Mouse (Mus musculus) liver, embryonic 11.5 days (tissue): ENCODE data around the gene Mrpl10. TPM values are rescaled to one million over a fixed set of nuclear protein-coding genes. Genes with fewer than 3 reads are reported as not detected.

Experiments used
- ATAC-seq: fragments of 200-750 bp; cut with Nextera tagmentation; replicated peaks from 2 replicates; pipeline ENCODE4 v1.8.0; 2017; ENCODE audit warnings: moderate number of reproducible peaks, mild to moderate bottlenecking, moderate TSS enrichment, moderate library complexity; ENCODE audit not compliant: low FRiP score
- DNase-seq: peaks from one replicate; pipeline ENCODE4 v3.0.0-alpha.2; 2017; ENCODE audit warnings: low spot score
- H3K27ac ChIP-seq: fragments of 300-500 bp; sonication (generic); 2 replicates; pipeline ENCODE4 v1.5.1; 2014; ENCODE audit warnings: mild to moderate bottlenecking, low read depth, low read length, control low read depth
- H3K27me3 ChIP-seq: fragments of 300-500 bp; sonication (generic); replicated peaks from 2 replicates; pipeline ENCODE4 v1.6.1; 2014; ENCODE audit warnings: low read length, mixed read lengths; ENCODE audit not compliant: control insufficient read depth, insufficient read depth
- H3K36me3 ChIP-seq: fragments of 300-500 bp; sonication (generic); 2 replicates; pipeline ENCODE4 v1.6.1; 2014; ENCODE audit warnings: mild to moderate bottlenecking, low read length, moderate library complexity, mixed read lengths; ENCODE audit not compliant: control insufficient read depth, insufficient read depth
- H3K4me1 ChIP-seq: fragments of 300-500 bp; sonication (generic); replicated peaks from 2 replicates; pipeline ENCODE4 v1.6.1; 2014; ENCODE audit warnings: low read length, mixed read lengths; ENCODE audit not compliant: control insufficient read depth, insufficient read depth
- H3K4me2 ChIP-seq: fragments of 300-500 bp; sonication (generic); 2 replicates; pipeline ENCODE4 v1.6.1; 2014; ENCODE audit warnings: mild to moderate bottlenecking, control low read depth, moderate library complexity
- H3K4me3 ChIP-seq: fragments of 300-500 bp; sonication (generic); 2 replicates; pipeline ENCODE4 v1.5.1; 2014; ENCODE audit warnings: low read depth, low read length, control low read depth
- H3K9ac ChIP-seq: fragments of 300-500 bp; sonication (generic); 2 replicates; pipeline ENCODE4 v1.6.1; 2014; ENCODE audit warnings: low read depth, low read length, control low read depth
- H3K9me3 ChIP-seq: fragments of 300-500 bp; sonication (generic); 2 replicates; pipeline ENCODE4 v1.6.1; 2016; ENCODE audit warnings: low read length, inconsistent platforms, mixed read lengths; ENCODE audit not compliant: control insufficient read depth
- WGBS: fragments of 180-500 bp; shearing (Covaris S2); extraction: QIAGEN DNeasy Blood & Tissue Kit; methylation state at CpG from one replicate; pipeline ENCODE4 v1.1.7; 2014; 5-methylcytosine and 5-hydroxymethylcytosine counted together
- polyA plus RNA-seq: library from polyadenylated mRNA; unstranded; fragments of >200 nt; fragmentation: Nextera tagmentation; extraction: Ambion mirVana; gene quantifications from 2 replicates; pipeline ENCODE4 v1.2.1, GENCODE M21; 2014

Mrpl10 gene
- polyA plus RNA-seq, 1 experiment from 2014 or later = 89.7 TPM

GRCm38 (mm10) chr11:97007093-97007794, 34.1 kb upstream of the Mrpl10 start:
- Histone ChIP-seq H3K36me3 (no peaks in the 10 kb centered on the region), H3K4me3 (no peak overlapping the region), H3K27me3 (peaks cover 46% of the 10 kb centered on the region), H3K9ac (no peak overlapping the region), H3K4me2 (no peak overlapping the region), H3K27ac (no peak overlapping the region), H3K9me3 (no peaks in the 10 kb centered on the region), H3K4me1 (peaks cover 5% of the 10 kb centered on the region)
- ATAC-seq = no peak
- 52% methylated on average over 9 of the region's 9 CpGs for WGBS
- DNase-seq = no peak

GRCm38 (mm10) chr11:97009198-97009790, 32.1 kb upstream of the Mrpl10 start:
- H3K27me3 ChIP-seq = peaks cover 58% of the 10 kb centered on the region
- no peak for ATAC-seq
- 22% methylated on average over 8 of the region's 8 CpGs for WGBS

GRCm38 (mm10) chr11:97013121-97013670, 28.2 kb upstream of the Mrpl10 start, which contains the start of gene Sp6:
TSS of gene Sp6 (plus strand) at chr11:97013394.
- peaks cover 88% of the 10 kb centered on the region for H3K27me3 ChIP-seq
- no peak for DNase-seq
- H3K4me2 ChIP-seq = no peak within 1 kb of the TSS
- peaks cover 3% of the 10 kb centered on the region; the same call in 1 of the 2 replicates for H3K4me1 ChIP-seq
- no peaks in the 10 kb centered on the region for H3K9me3 ChIP-seq
- no peaks in the 10 kb centered on the region for H3K36me3 ChIP-seq
- H3K4me3 ChIP-seq = no peak within 1 kb of the TSS
- ATAC-seq = no peak
- H3K27ac ChIP-seq = no peak within 1 kb of the TSS
- WGBS = 31% methylated on average over 8 of the region's 8 CpGs
- no peak within 1 kb of the TSS for H3K9ac ChIP-seq

More at GRCm38 (mm10) chr11:97009198-97009790, 32.1 kb upstream of the Mrpl10 start:
- H3K9me3 ChIP-seq = no peaks in the 10 kb centered on the region
- H3K9ac ChIP-seq = no peak overlapping the region
- peaks cover 5% of the 10 kb centered on the region for H3K4me1 ChIP-seq
- H3K4me2 ChIP-seq = no peak overlapping the region
- no peak for DNase-seq
- H3K36me3 ChIP-seq = no peaks in the 10 kb centered on the region
- H3K4me3 ChIP-seq = no peak overlapping the region
- H3K27ac ChIP-seq = no peak overlapping the region

GRCm38 (mm10) chr11:97017696-97018582, 23.4 kb upstream of the Mrpl10 start:
- peaks cover 10% of the 10 kb centered on the region for H3K4me1 ChIP-seq
- WGBS = 2% methylated on average over 36 of the region's 36 CpGs
- ATAC-seq (no peak), DNase-seq (no peak)
- peak overlapping the region; percentile 61 for H3K4me2 ChIP-seq
- H3K9ac ChIP-seq = no peak overlapping the region
- H3K27ac ChIP-seq = no peak overlapping the region
- no peaks in the 10 kb centered on the region for H3K36me3 ChIP-seq
- H3K4me3 ChIP-seq = peak overlapping the region; percentile 31
- H3K9me3 ChIP-seq = no peaks in the 10 kb centered on the region
- peaks cover 95% of the 10 kb centered on the region for H3K27me3 ChIP-seq

GRCm38 (mm10) chr11:97018583-97019344, 22.6 kb upstream of the Mrpl10 start:
- no peak for DNase-seq
- no peaks in the 10 kb centered on the region for H3K36me3 ChIP-seq
- ATAC-seq = no peak
- WGBS = 2% methylated on average over 60 of the region's 68 CpGs
- H3K27ac ChIP-seq = no peak overlapping the region
- peak overlapping the region; percentile 61 for H3K4me2 ChIP-seq
- no peak overlapping the region for H3K9ac ChIP-seq
- H3K9me3 ChIP-seq = no peaks in the 10 kb centered on the region
- peaks cover 96% of the 10 kb centered on the region for H3K27me3 ChIP-seq
- peak overlapping the region; percentile 31 for H3K4me3 ChIP-seq
- peaks cover 10% of the 10 kb centered on the region for H3K4me1 ChIP-seq

GRCm38 (mm10) chr11:97019345-97019708, 22.0 kb upstream of the Mrpl10 start:
- DNase-seq (no peak), ATAC-seq (no peak)
- Histone ChIP-seq H3K9ac (no peak overlapping the region), H3K27me3 (peaks cover 96% of the 10 kb centered on the region), H3K9me3 (no peaks in the 10 kb centered on the region), H3K27ac (no peak overlapping the region), H3K4me1 (peaks cover 10% of the 10 kb centered on the region), H3K36me3 (no peaks in the 10 kb centered on the region), H3K4me2 (no peak overlapping the region), H3K4me3 (no peak overlapping the region; the same call in 1 of the 2 replicates)
- 6% methylated on average over 13 of the region's 13 CpGs for WGBS

- Histone ChIP-seq H3K4me1 (peaks cover 14% of the 10 kb centered on the region), H3K27ac (no peak overlapping the region), H3K4me3 (peak overlapping the region; percentile 60), H3K27me3 (peaks cover 93% of the 10 kb centered on the region), H3K9me3 (no peaks in the 10 kb centered on the region), H3K4me2 (peak overlapping the region; percentile 83), H3K36me3 (no peaks in the 10 kb centered on the region), H3K9ac (no peak overlapping the region)
- ATAC-seq (no peak), DNase-seq (peak; percentile 56)
- 4% methylated on average over 27 of the region's 27 CpGs for WGBS
Observed at GRCm38 (mm10) chr11:97021121-97021765, 20.1 kb upstream of the Mrpl10 start.
